Mouse (Mus musculus): ENCODE data around the gene Slc6a19.
"Not testable (repeated sequence)": the region's sequence is repeated elsewhere in the genome, so short reads cannot be mapped to it uniquely, and the experiment has no call there.

The Slc6a19 gene

GRCm38 (mm10) chr13:73712228-73712627, 7.6 kb upstream of the Slc6a19 start:
- no peak for DNase-seq

GRCm38 (mm10) chr13:73711803-73712202, 7.1 kb upstream of the Slc6a19 start:
- no peak for DNase-seq

GRCm38 (mm10) chr13:73711221-73711620, 6.6 kb upstream of the Slc6a19 start:
- no peak for DNase-seq

GRCm38 (mm10) chr13:73709491-73709890, 4.8 kb upstream of the Slc6a19 start:
- DNase-seq: no peak

- DNase-seq: not testable (repeated sequence)
Measured at GRCm38 (mm10) chr13:73703486-73703885, 1.2 kb downstream of the Slc6a19 start.

GRCm38 (mm10) chr13:73702776-73703175, 1.9 kb downstream of the Slc6a19 start:
- DNase-seq: no peak

- DNase-seq: peak; percentile 71 to 79
Measured at GRCm38 (mm10) chr13:73701161-73701883, 3.3 kb downstream of the Slc6a19 start.

GRCm38 (mm10) chr13:73700554-73700953, 4.1 kb downstream of the Slc6a19 start:
- DNase-seq: peak; percentile 29 to 34

- no peak for DNase-seq
Measured at GRCm38 (mm10) chr13:73699714-73700113, 5.0 kb downstream of the Slc6a19 start.

- DNase-seq: no peak
Measured at GRCm38 (mm10) chr13:73696529-73696928, 8.1 kb downstream of the Slc6a19 start.

GRCm38 (mm10) chr13:73694972-73695371, 9.7 kb downstream of the Slc6a19 start:
- no peak for DNase-seq

GRCm38 (mm10) chr13:73693333-73693732, 11.3 kb downstream of the Slc6a19 start:
- DNase-seq: no peak

- peak; percentile 85 for DNase-seq
Measured at GRCm38 (mm10) chr13:73692249-73692868, 12.3 kb downstream of the Slc6a19 start.

GRCm38 (mm10) chr13:73688934-73689333, 15.7 kb downstream of the Slc6a19 start:
- DNase-seq: no peak

- DNase-seq: no peak
Measured at GRCm38 (mm10) chr13:73687601-73688000, 17.1 kb downstream of the Slc6a19 start.

GRCm38 (mm10) chr13:73685502-73685901, 19.2 kb downstream of the Slc6a19 start:
- DNase-seq: no peak

- no peak for DNase-seq
Measured at GRCm38 (mm10) chr13:73684412-73684811, 20.3 kb downstream of the Slc6a19 start.

GRCm38 (mm10) chr13:73683682-73684081, 21.0 kb downstream of the Slc6a19 start:
- peak; percentile 55 to 60 for DNase-seq

GRCm38 (mm10) chr13:73682226-73682625, 22.4 kb downstream of the Slc6a19 start:
- no peak for DNase-seq

GRCm38 (mm10) chr13:73680394-73680793, 24.3 kb downstream of the Slc6a19 start:
- no peak for DNase-seq

GRCm38 (mm10) chr13:73679311-73679710, 25.4 kb downstream of the Slc6a19 start:
- DNase-seq: no peak

- no peak for DNase-seq
Measured at GRCm38 (mm10) chr13:73677853-73678252, 26.8 kb downstream of the Slc6a19 start, which contains the start of gene Slc6a18. TSS of gene Slc6a18 (minus strand) at chr13:73678023.

GRCm38 (mm10) chr13:73675161-73675560, 29.5 kb downstream of the Slc6a19 start:
- DNase-seq: no peak

GRCm38 (mm10) chr13:73660163-73660695, 44.4 kb downstream of the Slc6a19 start:
- DNase-seq: no peak
